Mouse (Mus musculus) cerebellum, adult 8-10 months (tissue): ENCODE results near the gene Dio1.

Source experiments
- DNase-seq: peaks from one replicate; pipeline ENCODE4 v3.0.0; 2022

Dio1 gene

DNA sequence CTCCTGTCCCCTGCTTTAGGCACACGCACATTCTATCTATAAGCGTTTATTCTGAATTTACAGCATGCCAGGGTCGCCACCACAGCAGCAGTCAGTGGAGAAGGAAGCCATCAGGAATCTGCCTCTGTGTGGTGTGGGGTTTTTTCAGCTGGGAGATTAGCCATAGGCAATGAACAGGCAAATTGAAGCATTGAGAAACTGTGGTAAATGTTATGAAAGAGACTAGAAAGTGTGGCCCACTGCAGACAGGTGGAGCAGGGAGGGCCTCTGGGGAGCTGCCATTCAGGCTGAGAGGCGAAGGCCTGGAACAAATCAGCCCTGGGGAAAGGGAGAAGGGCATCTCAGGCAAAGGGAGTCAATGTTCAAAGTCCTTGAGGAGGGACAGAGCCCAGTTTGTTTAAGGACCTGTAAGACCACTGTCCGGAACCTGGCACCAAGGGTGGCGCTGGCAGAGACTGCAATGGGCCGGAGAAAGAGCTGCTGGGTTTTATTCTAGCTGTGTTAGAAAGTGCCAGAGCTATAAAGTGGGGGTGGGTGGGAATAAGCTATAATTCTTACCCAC, 7.1 kb downstream of the Dio1 start:
- no peak for DNase-seq

GRCm38 (mm10) chr4:107298071-107298606, 8.8 kb downstream of the Dio1 start:
- no peak for DNase-seq

- DNase-seq, result no peak
Measured at GRCm38 (mm10) chr4:107292273-107292662, 14.7 kb downstream of the Dio1 start.

- no peak for DNase-seq
Measured at GRCm38 (mm10) chr4:107291611-107292272, 15.2 kb downstream of the Dio1 start.

DNA sequence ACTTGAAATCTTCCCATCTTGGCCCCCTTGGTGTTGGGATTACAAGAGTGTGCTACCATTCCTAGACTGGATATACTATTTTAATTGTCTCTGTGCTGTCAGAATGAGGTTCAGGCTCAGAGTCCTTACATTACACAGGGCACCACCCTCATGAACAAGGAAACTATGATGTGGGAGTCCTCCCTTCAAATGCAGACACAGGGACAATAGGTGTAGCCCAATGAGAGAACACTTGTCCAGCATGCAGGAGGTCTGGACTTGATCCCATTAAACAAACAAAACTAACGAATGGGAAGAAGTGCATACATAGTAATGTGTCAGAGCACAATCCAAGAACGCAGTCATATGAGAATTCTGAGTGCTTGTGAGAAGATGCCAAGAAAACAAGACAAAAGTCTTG, 19.5 kb downstream of the Dio1 start:
- no peak for DNase-seq

- DNase-seq, result no peak
Measured at GRCm38 (mm10) chr4:107286386-107286785, 20.6 kb downstream of the Dio1 start.

GRCm38 (mm10) chr4:107285446-107286200, 21.3 kb downstream of the Dio1 start:
- DNase-seq, result no peak

GRCm38 (mm10) chr4:107280843-107281475, 26.0 kb downstream of the Dio1 start:
- no peak for DNase-seq

GRCm38 (mm10) chr4:107278188-107278707, 28.7 kb downstream of the Dio1 start:
- DNase-seq, result no peak

- no peak for DNase-seq
Measured at GRCm38 (mm10) chr4:107274511-107274910, 32.5 kb downstream of the Dio1 start.

- no peak for DNase-seq
Measured at GRCm38 (mm10) chr4:107273683-107274082, 33.3 kb downstream of the Dio1 start.

DNA sequence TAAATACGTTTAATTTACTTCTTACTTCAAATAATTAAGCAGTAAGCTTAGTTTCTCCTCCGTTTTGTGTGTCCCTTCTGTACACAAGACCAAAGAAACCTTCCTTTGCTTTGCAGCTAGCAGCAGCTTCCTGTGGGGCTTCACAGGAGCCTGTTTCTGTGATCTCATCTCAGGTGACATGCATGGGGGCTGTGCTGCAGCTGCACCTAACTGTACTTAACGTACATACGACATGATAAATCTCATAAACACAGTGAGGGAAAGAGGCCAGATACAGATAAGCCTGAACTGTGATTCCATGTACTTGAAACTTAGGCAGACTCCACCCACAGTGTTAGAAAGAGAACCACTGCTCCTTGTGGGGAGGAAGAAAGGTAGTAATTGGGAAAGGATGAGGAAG, 47.0 kb downstream of the Dio1 start:
- DNase-seq, result no peak

GRCm38 (mm10) chr4:107254414-107254813, 52.6 kb downstream of the Dio1 start:
- DNase-seq, result no peak

GRCm38 (mm10) chr4:107253125-107254091, 53.6 kb downstream of the Dio1 start, which contains the start of the genes Lrrc42 and Hspb11:
Gene Lrrc42, minus strand, starts transcription at chr4:107253532.
Gene Hspb11, plus strand, starts transcription at chr4:107253593.
- peak; percentile 90 for DNase-seq

DNA sequence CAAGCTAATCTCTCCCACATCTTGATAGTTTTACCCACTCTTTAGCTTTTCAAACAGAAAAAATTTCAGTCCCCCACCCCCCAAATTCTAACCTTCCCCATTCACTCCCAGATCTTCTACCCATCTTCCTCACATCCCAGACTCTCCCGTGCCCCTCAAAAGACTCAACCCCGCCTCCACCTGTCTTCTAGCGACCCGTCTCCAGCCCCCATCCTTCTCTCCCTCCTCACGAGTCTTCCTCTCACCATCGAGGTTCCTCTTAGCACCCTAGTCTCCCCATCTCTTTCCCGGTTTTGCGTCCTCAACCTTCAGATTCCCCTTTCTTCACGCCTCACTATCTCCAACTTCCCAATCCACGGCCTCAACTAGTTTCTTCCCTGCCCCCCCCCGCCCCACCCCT, 54.4 kb downstream of the Dio1 start:
- DNase-seq, result peak; percentile 19

DNA sequence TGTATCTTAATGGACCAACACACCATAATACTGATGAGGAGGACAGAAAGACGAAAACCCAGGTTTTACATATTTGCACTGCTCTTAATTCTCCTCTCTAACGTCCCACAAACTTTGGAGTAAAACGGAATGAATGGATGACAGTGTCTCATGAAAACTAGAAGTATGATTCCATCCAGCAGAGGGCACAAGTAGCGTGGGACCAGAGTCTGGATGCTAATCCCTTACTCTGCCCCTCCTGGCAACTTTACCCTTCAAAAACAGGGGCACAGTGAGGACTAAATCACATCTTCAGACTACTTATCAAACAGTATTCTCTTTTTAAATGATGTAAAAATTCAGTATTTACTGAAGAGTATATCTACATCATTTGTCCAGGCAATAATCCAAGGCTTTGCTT, 56.5 kb downstream of the Dio1 start:
- peak; percentile 40 for DNase-seq

- no peak for DNase-seq
Measured at GRCm38 (mm10) chr4:107249471-107249870, 57.5 kb downstream of the Dio1 start.

GRCm38 (mm10) chr4:107248061-107248460, 58.9 kb downstream of the Dio1 start:
- DNase-seq, result no peak

GRCm38 (mm10) chr4:107247110-107247509, 59.9 kb downstream of the Dio1 start:
- no peak for DNase-seq

DNA sequence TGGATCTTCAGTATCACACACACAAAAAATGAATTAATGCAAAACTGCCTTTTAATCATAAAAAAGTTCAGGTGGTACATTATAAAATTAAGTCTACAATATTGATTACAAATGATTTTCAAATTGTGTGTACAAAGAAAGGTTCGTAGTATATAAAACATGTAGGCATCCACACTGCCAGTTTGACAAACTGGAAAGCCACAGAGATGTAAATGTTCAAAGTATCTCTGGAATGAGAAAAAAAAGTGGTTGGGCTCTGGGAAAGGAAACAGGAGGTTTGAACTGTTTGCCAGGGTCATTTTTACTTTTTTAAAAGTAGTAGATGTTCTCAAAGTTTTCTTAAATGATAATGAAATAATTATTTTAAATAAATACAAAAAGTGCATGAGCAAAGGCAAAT, 60.9 kb downstream of the Dio1 start:
- no peak for DNase-seq

- no peak for DNase-seq
Measured at GRCm38 (mm10) chr4:107245368-107245767, 61.6 kb downstream of the Dio1 start.
